Mouse (Mus musculus) brain, embryonic 14.5 days (tissue): Measurements from ENCODE around the gene Rmi2.

ENCODE experiments used
- CTCF ChIP-seq: fragments of 200-500 bp; IDR thresholded peaks from 2 replicates; pipeline ENCODE4 v1.5.1; 2012; ENCODE audit warnings: inconsistent platforms, mild to moderate bottlenecking, moderate library complexity, borderline replicate concordance; ENCODE audit not compliant: insufficient read depth, insufficient read length; ENCODE audit errors: extremely low read depth
- POLR2A ChIP-seq: fragments of 200-500 bp; IDR thresholded peaks from 2 replicates; pipeline ENCODE4 v1.6.1; 2012; ENCODE audit warnings: mild to moderate bottlenecking, inconsistent platforms, borderline replicate concordance; ENCODE audit not compliant: poor library complexity, insufficient read depth, insufficient read length, severe bottlenecking; ENCODE audit errors: extremely low read depth

- TF ChIP-seq CTCF = no peak
- no peak for TF ChIP-seq POLR2A
Measured at GRCm38 (mm10) chr16:10897372-10897771, 62.5 kb downstream of the Rmi2 start.
